Mouse (Mus musculus) frontal cortex, postnatal 25 days (tissue): ENCODE measurements at regions not wholly inside any gene's neighbourhood (a gene's known extent, or its start where the extent isn't known, plus 50 kb on each side); places are given as distances from the start of the nearest gene placed in this dataset.

ENCODE experiments used
- DNase-seq, 2 experiments: peaks; one replicate each; pipeline ENCODE4 v3.0.0; 2022; ENCODE audit warnings: low spot score in 2 of 2

DNA sequence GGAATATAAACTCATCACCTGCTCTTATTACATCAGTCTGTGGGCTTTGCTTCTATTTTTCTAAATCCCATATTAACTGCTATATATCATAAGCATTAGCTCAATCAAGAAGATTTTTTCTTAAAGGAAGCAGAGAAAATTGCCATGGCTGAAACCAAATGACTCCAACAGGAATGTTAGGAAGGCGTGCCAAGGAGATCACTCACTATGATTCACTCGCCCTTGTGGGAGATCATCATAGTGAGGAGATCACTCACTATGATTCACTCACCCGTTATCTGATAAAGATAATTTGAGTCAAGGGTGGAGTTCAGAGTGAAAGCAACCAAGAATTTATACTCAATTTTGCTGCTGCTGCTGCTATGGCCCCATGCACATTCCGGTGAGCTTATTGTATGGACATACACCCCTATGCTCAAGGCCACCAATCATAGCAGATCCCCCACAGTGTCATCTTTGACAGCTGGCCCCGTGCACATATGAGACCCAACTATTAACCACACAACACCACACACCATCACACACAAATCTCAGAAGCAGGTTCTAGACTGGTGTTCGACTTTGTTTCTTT is 63.8 kb upstream of the Fer start:
- DNase-seq = no peak

DNA sequence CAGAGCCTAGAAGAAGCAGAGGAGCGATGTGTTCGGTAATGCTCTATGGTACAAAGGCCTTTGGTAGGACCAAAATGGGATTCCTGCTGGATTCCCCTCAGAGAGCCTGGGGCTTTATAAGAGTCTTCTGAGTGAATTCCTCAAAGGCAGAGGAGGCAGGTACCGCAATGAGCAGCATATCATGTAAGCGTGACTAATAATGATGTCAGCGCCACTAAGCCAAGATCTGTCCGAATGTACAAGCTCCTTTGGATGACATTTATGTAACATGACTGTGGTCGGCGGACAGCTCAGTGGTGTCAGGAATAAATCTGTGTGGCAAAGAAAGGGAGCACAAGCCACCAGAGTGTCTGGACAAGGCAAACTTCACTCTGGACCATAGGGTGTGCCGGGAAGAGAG is 61.5 kb upstream of the Fer start:
- no peak for DNase-seq

- DNase-seq = no peak
Observed at GRCm38 (mm10) chr17:63802846-63803245, 60.0 kb upstream of the Fer start.

DNA sequence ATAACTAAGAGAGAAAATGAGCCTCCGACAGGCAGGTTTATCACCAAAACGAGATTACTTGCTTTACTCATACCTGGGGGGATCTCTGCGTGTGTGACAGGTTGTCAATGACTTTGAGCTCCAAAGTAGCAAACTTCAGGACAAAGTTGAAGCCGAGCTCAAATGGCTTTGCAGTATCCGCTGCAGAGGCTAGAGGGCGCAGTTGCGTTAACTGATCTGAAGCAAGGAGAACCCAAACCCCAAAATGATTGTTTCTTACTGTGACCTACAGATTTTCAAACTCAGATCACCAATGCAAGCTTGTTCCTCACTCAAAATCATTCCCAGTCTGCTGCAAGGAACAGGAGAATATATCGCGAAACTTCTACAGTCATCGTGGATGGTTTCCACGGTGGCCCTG is 59.3 kb upstream of the Fer start:
- peak; percentile 62 to 72 for DNase-seq

- no peak for DNase-seq
Observed at GRCm38 (mm10) chr17:63804416-63804815, 58.4 kb upstream of the Fer start.

DNA sequence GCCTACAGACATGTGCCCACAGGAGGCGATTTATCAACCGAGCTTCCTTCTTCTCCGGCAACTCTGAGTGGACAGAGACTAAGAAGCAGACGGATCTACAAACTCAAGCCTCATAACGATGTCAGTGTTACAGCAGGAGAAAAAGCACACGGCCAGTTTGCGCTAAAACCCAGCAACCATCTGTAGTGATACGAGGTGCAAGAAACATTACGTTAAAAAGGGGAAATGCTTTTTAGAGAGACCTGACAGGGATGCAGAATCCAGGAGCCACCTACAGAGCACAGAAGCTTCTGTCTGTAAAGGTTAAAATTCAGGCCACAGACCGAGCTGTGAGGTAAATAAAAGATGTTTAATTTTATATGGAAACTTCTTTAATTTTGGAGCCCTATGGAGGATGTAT is 56.5 kb upstream of the Fer start:
- no peak for DNase-seq

DNA sequence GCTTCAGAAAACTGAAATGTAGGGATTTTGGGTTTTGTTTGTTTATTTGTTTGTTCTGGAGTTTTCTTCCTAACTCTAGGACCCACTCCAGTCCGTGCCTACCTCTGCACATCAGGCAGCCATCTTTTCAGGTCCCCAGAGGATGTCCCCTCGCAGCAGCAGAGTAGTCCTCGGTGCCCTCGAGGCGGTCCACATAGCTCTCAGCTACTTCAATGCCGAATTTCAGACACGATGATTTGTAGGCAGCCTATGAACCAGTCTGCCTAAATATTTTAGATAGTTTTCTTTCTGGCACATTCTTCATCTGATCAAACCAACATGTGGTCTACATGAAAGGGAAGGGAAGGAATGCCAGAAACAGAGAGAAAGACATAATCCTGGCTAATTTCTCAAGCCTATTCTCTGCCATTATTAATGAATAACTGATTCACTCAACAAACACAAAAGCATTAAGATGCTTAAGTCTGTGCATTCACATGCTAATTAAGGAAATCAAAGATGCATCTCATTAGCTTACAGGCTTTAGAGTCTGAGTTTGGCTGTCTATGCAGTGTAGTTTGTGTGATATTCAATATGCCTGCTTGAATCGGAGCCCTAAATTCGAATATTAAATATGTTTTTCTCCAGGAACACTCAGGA is 55.2 kb upstream of the Fer start:
- DNase-seq = no peak

DNA sequence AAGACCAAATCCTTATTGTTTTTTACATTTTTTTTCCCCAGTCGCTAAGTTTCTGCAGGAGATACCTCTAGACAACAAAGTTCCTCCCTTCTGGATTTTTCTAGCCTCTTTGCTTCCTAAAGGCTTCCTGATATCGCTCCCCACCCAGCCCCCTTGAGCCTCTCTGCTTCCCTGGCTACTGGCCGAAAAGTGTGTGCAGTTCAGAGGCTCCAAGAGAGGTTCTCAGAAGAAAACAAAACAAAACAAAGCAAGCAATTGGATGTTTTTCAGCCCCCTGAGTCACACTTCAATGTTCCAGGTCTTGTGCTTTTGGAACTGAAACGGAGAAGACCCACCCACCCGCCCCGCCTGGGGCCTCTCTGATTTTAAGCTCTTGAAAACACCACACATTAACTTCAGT is 54.1 kb upstream of the Fer start:
- no peak for DNase-seq

DNA sequence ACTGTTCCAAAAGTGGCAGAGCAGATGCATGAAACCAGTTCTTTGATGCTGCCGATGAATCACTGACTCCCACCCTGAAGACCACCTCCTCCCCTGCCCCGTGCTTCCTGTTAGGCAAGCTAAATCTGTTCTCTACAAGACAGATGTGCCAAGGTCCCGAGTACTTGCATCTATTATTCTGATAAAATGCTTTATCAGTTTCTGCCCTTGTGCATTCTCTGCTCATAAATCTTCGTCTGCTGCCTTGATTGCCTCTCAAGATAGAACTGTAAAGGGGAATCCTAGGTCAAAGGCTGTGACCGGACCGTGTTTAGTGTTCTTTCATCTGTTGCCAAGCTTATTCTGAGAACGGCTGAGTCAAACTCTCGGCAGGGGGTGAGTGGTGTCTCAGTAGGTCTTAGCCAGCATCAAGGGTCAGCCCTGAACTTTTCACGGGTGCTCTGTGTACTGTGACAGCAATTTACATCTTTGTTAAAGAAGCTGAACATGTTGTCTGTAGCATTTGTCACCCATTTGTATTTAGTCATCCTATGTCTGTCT is 51.5 kb upstream of the Fer start:
- no peak for DNase-seq

GRCm38 (mm10) chr17:63812586-63812985 is 50.3 kb upstream of the Fer start:
- DNase-seq = no peak
